Mouse (Mus musculus): Measurements from ENCODE around the gene Ltbp1. TPM values are rescaled to one million over a fixed set of nuclear protein-coding genes. Genes with fewer than 3 reads are reported as not detected.

The Ltbp1 gene
- polyA plus RNA-seq, 1 experiment from 2014 or later: 2.6 TPM

- Histone ChIP-seq H3K9ac (no peak overlapping the region), H3K27me3 (ENCODE audit: control insufficient read depth, insufficient read depth, low read length) (no peaks in the 10 kb centered on the region), H3K36me3 (replicated peaks; ENCODE audit: control insufficient read depth, insufficient read depth) (no peaks in the 10 kb centered on the region), H3K4me3 (replicated peaks; ENCODE audit: low read length) (no peak overlapping the region), H3K27ac (no peak overlapping the region), H3K9me3 (ENCODE audit: control insufficient read depth, low read length) (no peaks in the 10 kb centered on the region), H3K4me2 (replicated peaks) (no peak overlapping the region), H3K4me1 (replicated peaks; ENCODE audit: control insufficient read depth, insufficient read depth, low read length) (no peaks in the 10 kb centered on the region)
- 93% methylated on average over 10 of the region's 10 CpGs for WGBS
- DNase-seq (ENCODE audit: low spot score) (no peak), ATAC-seq (ENCODE audit: low FRiP score) (no peak)
These were observed 318.4 kb downstream of the Ltbp1 start for GRCm38 (mm10) chr17:75323766-75324165.

GRCm38 (mm10) chr17:75328102-75328639, 322.8 kb downstream of the Ltbp1 start:
- Histone ChIP-seq H3K9ac (no peak overlapping the region), H3K27me3 (ENCODE audit: control insufficient read depth, insufficient read depth, low read length) (no peaks in the 10 kb centered on the region), H3K9me3 (ENCODE audit: control insufficient read depth, low read length) (no peaks in the 10 kb centered on the region), H3K36me3 (replicated peaks; ENCODE audit: control insufficient read depth, insufficient read depth) (no peaks in the 10 kb centered on the region), H3K4me2 (replicated peaks) (no peak overlapping the region), H3K4me3 (replicated peaks; ENCODE audit: low read length) (no peak overlapping the region), H3K27ac (no peak overlapping the region), H3K4me1 (replicated peaks; ENCODE audit: control insufficient read depth, insufficient read depth, low read length) (no peaks in the 10 kb centered on the region)
- ATAC-seq (ENCODE audit: low FRiP score) (no peak), DNase-seq (ENCODE audit: low spot score) (no peak)
- 88% methylated on average over 10 of the region's 10 CpGs for WGBS

GRCm38 (mm10) chr17:75330366-75330765, 325.0 kb downstream of the Ltbp1 start:
- no peak overlapping the region for H3K4me2 ChIP-seq (replicated peaks)
- H3K4me1 ChIP-seq (replicated peaks; ENCODE audit: control insufficient read depth, insufficient read depth, low read length): no peaks in the 10 kb centered on the region
- no peaks in the 10 kb centered on the region for H3K27me3 ChIP-seq (ENCODE audit: control insufficient read depth, insufficient read depth, low read length)
- no peaks in the 10 kb centered on the region for H3K9me3 ChIP-seq (ENCODE audit: control insufficient read depth, low read length)
- WGBS: 81% methylated on average over 6 of the region's 6 CpGs
- H3K4me3 ChIP-seq (replicated peaks; ENCODE audit: low read length): no peak overlapping the region
- ATAC-seq (ENCODE audit: low FRiP score): no peak
- no peak for DNase-seq (ENCODE audit: low spot score)
- H3K36me3 ChIP-seq (replicated peaks; ENCODE audit: control insufficient read depth, insufficient read depth): no peaks in the 10 kb centered on the region
- H3K9ac ChIP-seq: no peak overlapping the region
- no peak overlapping the region for H3K27ac ChIP-seq

- Histone ChIP-seq H3K4me3 (replicated peaks; ENCODE audit: low read length) (no peak overlapping the region), H3K36me3 (replicated peaks; ENCODE audit: control insufficient read depth, insufficient read depth) (no peaks in the 10 kb centered on the region), H3K4me2 (replicated peaks) (no peak overlapping the region), H3K4me1 (replicated peaks; ENCODE audit: control insufficient read depth, insufficient read depth, low read length) (no peaks in the 10 kb centered on the region), H3K9me3 (ENCODE audit: control insufficient read depth, low read length) (no peaks in the 10 kb centered on the region), H3K27me3 (ENCODE audit: control insufficient read depth, insufficient read depth, low read length) (no peaks in the 10 kb centered on the region), H3K9ac (no peak overlapping the region), H3K27ac (no peak overlapping the region)
- ATAC-seq (ENCODE audit: low FRiP score) (no peak), DNase-seq (ENCODE audit: low spot score) (no peak)
- WGBS: 89% methylated on average over 6 of the region's 6 CpGs
These were observed 326.1 kb downstream of the Ltbp1 start for GRCm38 (mm10) chr17:75331421-75331951.

GRCm38 (mm10) chr17:75332289-75332688, 326.9 kb downstream of the Ltbp1 start:
- 98% methylated on average over 6 of the region's 6 CpGs for WGBS

GRCm38 (mm10) chr17:75333011-75333410, 327.6 kb downstream of the Ltbp1 start:
- Histone ChIP-seq H3K4me3 (replicated peaks; ENCODE audit: low read length) (no peak overlapping the region), H3K9ac (no peak overlapping the region), H3K4me2 (replicated peaks) (no peak overlapping the region), H3K27ac (no peak overlapping the region), H3K4me1 (replicated peaks; ENCODE audit: control insufficient read depth, insufficient read depth, low read length) (no peaks in the 10 kb centered on the region), H3K36me3 (replicated peaks; ENCODE audit: control insufficient read depth, insufficient read depth) (no peaks in the 10 kb centered on the region), H3K27me3 (ENCODE audit: control insufficient read depth, insufficient read depth, low read length) (no peaks in the 10 kb centered on the region), H3K9me3 (ENCODE audit: control insufficient read depth, low read length) (no peaks in the 10 kb centered on the region)
- WGBS: 96% methylated on average over 9 of the region's 9 CpGs
- ATAC-seq (ENCODE audit: low FRiP score) (no peak), DNase-seq (ENCODE audit: low spot score) (no peak)

More at GRCm38 (mm10) chr17:75332289-75332688, 326.9 kb downstream of the Ltbp1 start:
- Histone ChIP-seq H3K36me3 (replicated peaks; ENCODE audit: control insufficient read depth, insufficient read depth) (no peaks in the 10 kb centered on the region), H3K27ac (no peak overlapping the region), H3K27me3 (ENCODE audit: control insufficient read depth, insufficient read depth, low read length) (no peaks in the 10 kb centered on the region), H3K4me1 (replicated peaks; ENCODE audit: control insufficient read depth, insufficient read depth, low read length) (no peaks in the 10 kb centered on the region), H3K4me3 (replicated peaks; ENCODE audit: low read length) (no peak overlapping the region), H3K4me2 (replicated peaks) (no peak overlapping the region), H3K9me3 (ENCODE audit: control insufficient read depth, low read length) (no peaks in the 10 kb centered on the region), H3K9ac (no peak overlapping the region)
- no peak for DNase-seq (ENCODE audit: low spot score)
- ATAC-seq (ENCODE audit: low FRiP score): no peak

- no peak overlapping the region for H3K4me3 ChIP-seq (replicated peaks; ENCODE audit: low read length)
- no peak overlapping the region for H3K27ac ChIP-seq
- H3K27me3 ChIP-seq (ENCODE audit: control insufficient read depth, insufficient read depth, low read length): no peaks in the 10 kb centered on the region
- H3K36me3 ChIP-seq (replicated peaks; ENCODE audit: control insufficient read depth, insufficient read depth): no peaks in the 10 kb centered on the region
- no peaks in the 10 kb centered on the region for H3K4me1 ChIP-seq (replicated peaks; ENCODE audit: control insufficient read depth, insufficient read depth, low read length)
- H3K9me3 ChIP-seq (ENCODE audit: control insufficient read depth, low read length): no peaks in the 10 kb centered on the region
- ATAC-seq (ENCODE audit: low FRiP score) (no peak), DNase-seq (ENCODE audit: low spot score) (no peak)
- WGBS: 94% methylated on average over 13 of the region's 13 CpGs
- no peak overlapping the region for H3K9ac ChIP-seq
- H3K4me2 ChIP-seq (replicated peaks): no peak overlapping the region
These were observed 328.4 kb downstream of the Ltbp1 start for GRCm38 (mm10) chr17:75333759-75334158.

- Histone ChIP-seq H3K4me3 (replicated peaks; ENCODE audit: low read length) (no peak overlapping the region), H3K27ac (no peak overlapping the region), H3K9ac (no peak overlapping the region), H3K27me3 (ENCODE audit: control insufficient read depth, insufficient read depth, low read length) (no peaks in the 10 kb centered on the region), H3K4me1 (replicated peaks; ENCODE audit: control insufficient read depth, insufficient read depth, low read length) (no peaks in the 10 kb centered on the region), H3K9me3 (ENCODE audit: control insufficient read depth, low read length) (no peaks in the 10 kb centered on the region), H3K36me3 (replicated peaks; ENCODE audit: control insufficient read depth, insufficient read depth) (no peaks in the 10 kb centered on the region), H3K4me2 (replicated peaks) (no peak overlapping the region)
- ATAC-seq (ENCODE audit: low FRiP score) (no peak), DNase-seq (ENCODE audit: low spot score) (no peak)
- WGBS: 94% methylated on average over 9 of the region's 9 CpGs
These were observed 330.3 kb downstream of the Ltbp1 start for GRCm38 (mm10) chr17:75335649-75336048.

GRCm38 (mm10) chr17:75341227-75341626, 335.9 kb downstream of the Ltbp1 start:
- ATAC-seq (ENCODE audit: low FRiP score) (no peak), DNase-seq (ENCODE audit: low spot score) (no peak)
- H3K27me3 ChIP-seq (ENCODE audit: control insufficient read depth, insufficient read depth, low read length): no peaks in the 10 kb centered on the region
- H3K9me3 ChIP-seq (ENCODE audit: control insufficient read depth, low read length): no peaks in the 10 kb centered on the region
- H3K9ac ChIP-seq: no peak overlapping the region
- WGBS: 91% methylated on average over 4 of the region's 4 CpGs
- no peaks in the 10 kb centered on the region for H3K36me3 ChIP-seq (replicated peaks; ENCODE audit: control insufficient read depth, insufficient read depth)
- H3K27ac ChIP-seq: no peak overlapping the region
- no peak overlapping the region for H3K4me3 ChIP-seq (replicated peaks; ENCODE audit: low read length)
- H3K4me1 ChIP-seq (replicated peaks; ENCODE audit: control insufficient read depth, insufficient read depth, low read length): no peaks in the 10 kb centered on the region
- H3K4me2 ChIP-seq (replicated peaks): no peak overlapping the region

GRCm38 (mm10) chr17:75345116-75345515, 339.7 kb downstream of the Ltbp1 start:
- Histone ChIP-seq H3K9ac (no peak overlapping the region), H3K9me3 (ENCODE audit: control insufficient read depth, low read length) (peaks cover 6% of the 10 kb centered on the region; the same call in 1 of the 2 replicates), H3K4me2 (replicated peaks) (no peak overlapping the region), H3K27me3 (ENCODE audit: control insufficient read depth, insufficient read depth, low read length) (no peaks in the 10 kb centered on the region), H3K27ac (no peak overlapping the region), H3K36me3 (replicated peaks; ENCODE audit: control insufficient read depth, insufficient read depth) (no peaks in the 10 kb centered on the region), H3K4me3 (replicated peaks; ENCODE audit: low read length) (no peak overlapping the region), H3K4me1 (replicated peaks; ENCODE audit: control insufficient read depth, insufficient read depth, low read length) (no peaks in the 10 kb centered on the region)
- DNase-seq (ENCODE audit: low spot score): no peak
- no peak for ATAC-seq (ENCODE audit: low FRiP score)
- 87% methylated on average over 3 of the region's 3 CpGs for WGBS
